Comparison of ENCODE assay signal across 8 mouse cellular contexts in the genomic region with DNA sequence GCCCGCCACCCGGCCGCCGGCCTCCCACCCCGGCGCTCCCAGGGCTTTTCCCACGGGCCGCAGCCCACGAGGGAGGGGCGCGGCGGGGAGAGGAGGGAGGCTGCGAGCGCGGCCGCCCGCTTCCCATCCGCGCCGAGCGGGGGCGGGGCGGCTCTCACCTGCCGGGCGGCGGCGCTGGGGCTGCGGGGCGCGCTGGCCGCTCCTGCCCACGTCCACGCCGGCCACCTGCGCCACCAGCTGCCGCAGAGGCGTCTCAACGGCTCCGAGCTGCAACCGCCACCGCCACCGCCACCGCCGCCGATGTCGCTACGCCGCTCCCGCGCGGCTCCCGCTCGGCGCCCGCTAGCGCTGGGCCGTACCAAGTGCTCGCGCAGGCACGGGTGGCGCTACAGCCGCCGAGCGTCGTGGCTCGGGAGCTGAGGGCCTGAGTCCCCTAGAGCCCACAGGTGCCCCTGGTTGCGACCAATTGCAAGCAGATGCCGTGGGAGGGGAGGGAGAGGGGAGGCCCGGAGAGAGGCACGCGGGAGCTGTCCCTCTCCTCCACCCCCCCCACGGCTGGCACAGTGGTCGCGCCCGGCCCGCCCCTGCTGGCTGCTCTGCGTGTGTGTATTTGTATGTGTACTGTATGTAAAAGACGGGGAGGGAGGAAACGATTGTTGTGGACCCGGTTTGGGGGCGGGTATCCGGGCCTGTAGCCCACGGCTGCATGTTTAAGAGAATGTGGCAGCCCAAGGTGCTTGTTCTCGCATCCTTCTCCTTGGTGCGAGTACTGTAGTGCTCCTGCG. TPM values are rescaled to one million over a fixed set of nuclear protein-coding genes. Genes with fewer than 3 reads are reported as not detected.
DNase-seq lines count a peak whose midpoint lies in the region; ATAC-seq and TF ChIP-seq lines count a peak whose summit lies in the region.

A gene (minus strand): TSS at position 343 of the 785 bp plus-strand sequence.

- intact Hi-C loops in heart, adult 2 months (cut with DNase I) = loop anchor here (2.0 kb wide), 2 partner anchors 38 to 68 kb away; a partner anchor contains a TSS

- peaks cover 21% of the 10 kb centered on the region for H3K4me1 ChIP-seq in embryonic facial prominence, embryonic 13.5 days
- H3K4me1 ChIP-seq in heart, adult 2 months (ENCODE audit: control insufficient read depth, insufficient read depth, low read length) = no peaks in the 10 kb centered on the region; the same call in none of the 2 replicates
- peaks cover 32% of the 10 kb centered on the region for H3K4me1 ChIP-seq in limb, embryonic 13.5 days
- H3K4me1 ChIP-seq in midbrain, embryonic 16.5 days (ENCODE audit: control insufficient read depth, insufficient read depth, low read length) = peaks cover 30% of the 10 kb centered on the region

- peak within 1 kb of the TSS; percentile 93 for H3K9ac ChIP-seq in embryonic facial prominence, embryonic 13.5 days
- peak within 1 kb of the TSS; percentile 90 for H3K9ac ChIP-seq in heart, adult 2 months (ENCODE audit: low read depth, low read length)
- peak within 1 kb of the TSS; percentile 93 for H3K9ac ChIP-seq in limb, embryonic 13.5 days
- peak within 1 kb of the TSS; percentile 93 for H3K9ac ChIP-seq in midbrain, embryonic 16.5 days (ENCODE audit: low read depth, low read length)

- 0 out of 2 replicates have a peak, but pooled peaks have one; percentile 17 for TF ChIP-seq EP300 in heart, adult 2 months (IDR thresholded peaks at IDR 0.05; ENCODE audit: insufficient read depth, low read depth, low read length)

- no peak for TF ChIP-seq POLR2A in heart, adult 2 months (IDR thresholded peaks at IDR 0.05; ENCODE audit: insufficient read depth, low read depth, low read length)

- H3K27me3 ChIP-seq in embryonic facial prominence, embryonic 13.5 days = no peaks in the 10 kb centered on the region
- H3K27me3 ChIP-seq in heart, adult 2 months (ENCODE audit: control insufficient read depth, insufficient read depth, low read length) = no peaks in the 10 kb centered on the region
- no peaks in the 10 kb centered on the region for H3K27me3 ChIP-seq in limb, embryonic 13.5 days
- H3K27me3 ChIP-seq in midbrain, embryonic 16.5 days (ENCODE audit: control insufficient read depth, insufficient read depth, low read depth, low read length) = no peaks in the 10 kb centered on the region

- H3K27ac ChIP-seq in embryonic facial prominence, embryonic 13.5 days = peak within 1 kb of the TSS; percentile 98
- H3K27ac ChIP-seq in heart, adult 2 months = peak within 1 kb of the TSS; percentile 97
- peak within 1 kb of the TSS; percentile 97 for H3K27ac ChIP-seq in limb, embryonic 13.5 days
- peak within 1 kb of the TSS; percentile 99 for H3K27ac ChIP-seq in midbrain, embryonic 16.5 days (ENCODE audit: low read length)

- peak; percentile 93 for ATAC-seq in embryonic facial prominence, embryonic 13.5 days (ENCODE audit: insufficient number of reproducible peaks, insufficient read depth, low FRiP score, low TSS enrichment, low read depth)
- ATAC-seq in limb, embryonic 13.5 days (ENCODE audit: low FRiP score, low read depth) = peak; percentile 90
- ATAC-seq in midbrain, embryonic 16.5 days = peak; percentile 96

- H3K4me2 ChIP-seq in embryonic facial prominence, embryonic 13.5 days = peak within 1 kb of the TSS; percentile 74
- H3K4me2 ChIP-seq in limb, embryonic 13.5 days (replicated peaks) = peak within 1 kb of the TSS; percentile 65
- peak within 1 kb of the TSS; percentile 68 for H3K4me2 ChIP-seq in midbrain, embryonic 16.5 days (ENCODE audit: low read length)

- H3K79me2 ChIP-seq in heart, adult 2 months (replicated peaks; ENCODE audit: control insufficient read depth, insufficient read depth, low read length) = no peaks in the 10 kb centered on the region

- no peaks in the 10 kb centered on the region for H3K9me3 ChIP-seq in embryonic facial prominence, embryonic 13.5 days
- H3K9me3 ChIP-seq in limb, embryonic 13.5 days = no peaks in the 10 kb centered on the region
- no peaks in the 10 kb centered on the region for H3K9me3 ChIP-seq in midbrain, embryonic 16.5 days (replicated peaks; ENCODE audit: control insufficient read depth, low read length, poor library complexity, severe bottlenecking)

- peak within 1 kb of the TSS; percentile 93 for H3K4me3 ChIP-seq in embryonic facial prominence, embryonic 13.5 days
- H3K4me3 ChIP-seq in heart, adult 2 months = peak within 1 kb of the TSS; percentile 73
- H3K4me3 ChIP-seq in limb, embryonic 13.5 days = peak within 1 kb of the TSS; percentile 92
- H3K4me3 ChIP-seq in midbrain, embryonic 16.5 days (ENCODE audit: low read depth, low read length) = peak within 1 kb of the TSS; percentile 90

- DNase-seq in 3134 (ENCODE audit: extremely low read depth, insufficient read length, low spot score) = peak; percentile 95
- DNase-seq in adrenal gland, postnatal 36 days = peak; percentile 90 to 93
- DNase-seq in heart, adult 2 months = peak; percentile 88 to 93
- peak; percentile 72 to 79 for DNase-seq in kidney, adult 8-10 months
- DNase-seq in spleen, postnatal 10 days (ENCODE audit: low spot score in 2 of 2) = peak; percentile 92 to 94

- TF ChIP-seq CTCF in heart, adult 2 months (IDR thresholded peaks at IDR 0.05) = peak; percentile 61

- peaks cover 23% of the 10 kb centered on the region for H3K36me3 ChIP-seq in embryonic facial prominence, embryonic 13.5 days
- peaks cover 4% of the 10 kb centered on the region; the same call in 1 of the 2 replicates for H3K36me3 ChIP-seq in heart, adult 2 months (ENCODE audit: control insufficient read depth, insufficient read depth, low read length)
- peaks cover 26% of the 10 kb centered on the region for H3K36me3 ChIP-seq in limb, embryonic 13.5 days
- H3K36me3 ChIP-seq in midbrain, embryonic 16.5 days (ENCODE audit: control insufficient read depth, insufficient read depth, low read length) = peaks cover 5% of the 10 kb centered on the region

- WGBS in embryonic facial prominence, embryonic 13.5 days = under 1% methylated on average over 64 of the region's 86 CpGs
- WGBS in heart, adult 2 months = under 1% methylated on average over 70 of the region's 86 CpGs
- under 1% methylated on average over 61 of the region's 86 CpGs for WGBS in limb, embryonic 13.5 days
- WGBS in midbrain, embryonic 16.5 days = 0% methylated on average over 21 of the region's 86 CpGs

RNA-seq across cellular contexts. Expression of the gene that starts here (rescaled TPM):
- total RNA-seq in adrenal gland, postnatal 36 days (2021) = 10 to 100 TPM; 48.9 to 51.0 TPM
- 184 and 186 TPM in 2 replicates for polyA plus RNA-seq in embryonic facial prominence, embryonic 13.5 days (2015; fragmentation: Nextera tagmentation; extraction: Ambion mirVana)
- 10 to 100 TPM; 17.1 to 18.1 TPM for total RNA-seq in heart, adult 2 months (2021)
- 8.2 and 8.6 TPM in 2 replicates for polyA plus RNA-seq in heart, adult 2 months (2012; rRNA removed)
- polyA plus RNA-seq in limb, embryonic 13.5 days (2015; fragmentation: Nextera tagmentation; extraction: Ambion mirVana) = 156 and 159 TPM in 2 replicates
- 284 and 290 TPM in 2 replicates for polyA plus RNA-seq in midbrain, embryonic 16.5 days (2015; fragmentation: Nextera tagmentation; extraction: Ambion mirVana)

Comparison
In these comparisons a context has a peak if more than half of its experiments do, and no peak if none do; other contexts are left out.
1. Peak in every context shown above with its lines: DNase-seq, ATAC-seq, H3K4me3 ChIP-seq and H3K27ac ChIP-seq.
2. RNA of the gene that starts here (polyA plus RNA-seq): 284 to 290 TPM in midbrain, embryonic 16.5 days, 184 to 186 TPM in embryonic facial prominence, embryonic 13.5 days and 156 to 159 TPM in limb, embryonic 13.5 days; 8.2 to 8.6 TPM in heart, adult 2 months; every median in the first group is over 10 times any median in the second.